Mouse (Mus musculus) C3H10T1/2 (cell line): Measurements from ENCODE around the gene Map3k15. TPM values are rescaled to one million over a fixed set of nuclear protein-coding genes. Genes with fewer than 3 reads are reported as not detected.

Experiments used
- polyA plus RNA-seq, 2 experiments: library from polyadenylated mRNA; unstranded; fragments of >200 nt; fragmentation: generic; extraction: Trizol; gene quantifications; one replicate each; pipeline ENCODE4 v1.2.1; 2012; ENCODE audit warnings: missing spikeins in 2 of 2

The Map3k15 gene
- under 1 TPM in 1 of 2 experiments, not detected in 1; 0.13 TPM for polyA plus RNA-seq

DNA sequence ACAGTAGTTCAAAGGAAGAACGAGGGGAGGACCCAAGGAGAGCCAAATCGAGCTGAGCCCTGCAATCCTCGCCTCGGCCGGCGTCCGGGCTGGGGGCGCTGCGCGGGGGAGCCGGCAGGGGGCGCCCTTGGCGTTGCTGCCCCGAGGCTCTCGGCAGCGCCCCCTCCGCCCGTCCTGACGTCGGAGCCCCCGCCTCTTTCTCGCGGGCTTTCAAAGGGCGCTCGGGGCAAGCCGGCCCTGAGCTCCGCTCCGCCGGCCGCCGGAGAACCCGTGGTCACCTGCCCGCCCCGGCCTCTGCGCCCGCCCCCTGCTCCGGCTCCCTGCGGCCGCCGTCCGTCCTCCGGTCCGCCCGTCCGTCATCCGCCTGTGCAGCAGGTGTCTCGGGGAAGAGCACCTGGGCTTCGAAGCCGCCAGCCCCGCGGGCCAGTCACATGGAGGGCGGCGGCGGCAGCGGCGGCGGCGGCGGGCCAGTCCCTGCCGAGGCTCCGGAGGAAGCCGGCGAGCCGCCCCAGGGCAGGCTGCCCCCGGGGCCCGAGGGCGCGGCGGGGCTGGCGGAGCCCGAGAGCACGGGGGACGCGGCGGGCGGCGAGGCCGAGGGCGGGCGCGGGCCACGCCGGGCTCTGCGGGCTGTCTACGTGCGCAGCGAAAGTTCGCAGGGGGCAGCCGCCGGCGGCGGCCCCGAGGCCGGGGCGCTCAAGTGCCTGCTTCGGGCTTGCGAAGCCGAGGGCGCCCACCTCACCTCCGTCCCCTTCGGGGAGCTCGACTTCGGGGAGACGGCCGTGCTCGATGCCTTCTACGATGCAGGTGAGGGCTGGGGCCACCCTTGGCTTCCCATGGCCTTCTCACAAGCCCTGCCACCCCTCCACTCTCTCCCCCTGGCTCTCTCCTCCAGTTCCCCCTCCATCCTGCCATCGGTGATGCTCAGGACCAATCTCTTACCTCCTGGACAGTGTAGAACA lies at the start of gene Map3k15:
Gene Map3k15 (plus strand): TSS at position 432 of the 959 bp plus-strand sequence.

DNA sequence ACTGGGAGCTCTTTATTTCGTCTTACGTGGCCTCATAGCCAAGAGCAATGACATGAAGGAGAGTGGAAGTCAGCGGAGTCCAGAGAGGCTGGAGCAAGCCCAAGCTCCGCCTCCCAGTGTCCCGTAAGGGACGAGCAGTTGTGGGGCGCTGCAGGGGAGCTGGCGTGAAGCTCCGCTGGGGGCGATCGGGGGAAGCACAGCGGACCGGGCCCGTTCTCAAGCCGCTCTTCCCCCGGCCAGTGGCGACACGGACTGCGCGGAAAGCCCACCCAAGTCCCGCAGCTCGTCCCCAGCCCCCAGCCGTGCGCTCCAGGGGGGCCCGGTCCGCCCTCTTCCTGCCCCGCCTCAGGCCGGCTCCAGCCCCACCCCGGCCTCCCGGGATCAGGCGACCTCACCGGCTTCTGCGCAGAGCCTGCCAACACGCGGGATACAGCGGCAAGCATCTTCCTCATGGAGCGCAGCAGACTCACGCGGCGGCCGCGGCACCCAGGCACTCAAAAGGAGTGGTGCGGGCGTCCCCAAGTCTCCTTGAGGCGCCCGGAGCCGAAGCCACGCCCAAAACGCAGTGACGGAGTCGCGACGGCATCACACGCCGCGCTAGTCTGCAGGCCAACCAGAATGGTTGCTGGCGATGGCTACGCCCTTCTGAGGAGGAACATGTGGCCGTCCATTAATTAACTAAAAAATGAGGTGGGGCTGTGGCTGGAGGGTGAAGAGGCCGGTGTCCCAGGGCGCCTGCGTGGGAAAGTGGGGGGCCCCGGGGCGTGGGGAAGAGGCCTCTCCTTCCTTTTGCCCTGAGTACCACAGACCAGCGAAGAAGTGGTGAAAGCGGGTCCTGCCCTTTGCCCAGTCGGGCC lies 149.9 kb downstream of the Map3k15 start, which contains the start of gene Pdha1:
Gene Pdha1 (minus strand): TSS at position 553 of the 857 bp plus-strand sequence.

Other genes starting within 250 kb of the Map3k15 start
- 10 to 100 TPM; 14.1 to 80.6 TPM for gene Pdha1, start 150.0 kb downstream of the Map3k15 start, polyA plus RNA-seq